Mouse (Mus musculus) thymus, adult 2 months (tissue): ENCODE results near the gene Slc22a17. TPM values are rescaled to one million over a fixed set of nuclear protein-coding genes. Genes with fewer than 3 reads are reported as not detected.

Experiments used
- DNase-seq: peaks from one replicate; pipeline ENCODE4 v3.0.0; 2021
- H3K27ac ChIP-seq: fragments of 200-500 bp; 2 replicates; pipeline ENCODE4 v1.5.1; 2012; ENCODE audit warnings: low read length, control low read depth; ENCODE audit not compliant: control insufficient read depth, insufficient read depth
- H3K27me3 ChIP-seq: fragments of 200-500 bp; 2 replicates; pipeline ENCODE4 v1.6.1; 2012; ENCODE audit warnings: mild to moderate bottlenecking, low read length, moderate library complexity, mixed read lengths; ENCODE audit not compliant: control insufficient read depth, insufficient read depth
- H3K36me3 ChIP-seq: fragments of 200-500 bp; 2 replicates; pipeline ENCODE4 v1.6.1; 2012; ENCODE audit warnings: mild to moderate bottlenecking, low read length, moderate library complexity; ENCODE audit not compliant: control insufficient read depth, insufficient read depth
- H3K4me1 ChIP-seq: fragments of 200-500 bp; replicated peaks from 2 replicates; pipeline ENCODE4 v1.6.1; 2012; ENCODE audit warnings: low read length; ENCODE audit not compliant: control insufficient read depth, insufficient read depth
- H3K4me3 ChIP-seq: fragments of 200-500 bp; 2 replicates; pipeline ENCODE4 v1.5.1; 2012; ENCODE audit warnings: mild to moderate bottlenecking, low read length, control low read depth, moderate library complexity; ENCODE audit not compliant: control insufficient read depth, insufficient read depth
- CTCF ChIP-seq: fragments of 200-500 bp; IDR thresholded peaks from 2 replicates; pipeline ENCODE4 v1.5.1; 2012; ENCODE audit warnings: mild to moderate bottlenecking, control low read depth, low read length, moderate library complexity, borderline replicate concordance; ENCODE audit not compliant: control insufficient read depth, poor library complexity, insufficient read depth; ENCODE audit errors: extremely low read depth
- POLR2A ChIP-seq: fragments of 200-500 bp; IDR thresholded peaks from 2 replicates; pipeline ENCODE4 v1.6.1; 2012; ENCODE audit warnings: mild to moderate bottlenecking, low read length, control low read depth, moderate library complexity; ENCODE audit not compliant: control insufficient read depth, poor library complexity, insufficient read depth; ENCODE audit errors: extremely low read depth
- WGBS: fragments of 180-500 bp; shearing (Covaris S2); methylation state at CpG from one replicate; pipeline ENCODE4 v1.1.7; 2018; 5-methylcytosine and 5-hydroxymethylcytosine counted together
- polyA plus RNA-seq: library from polyadenylated mRNA; depleted of rRNA; stranded (reverse); fragments of >200 nt; gene quantifications from 2 replicates; pipeline ENCODE4 v1.2.3, GENCODE M21; 2012; rRNA removed

Slc22a17 gene
- polyA plus RNA-seq, 1 experiment: 29.9 TPM

DNA sequence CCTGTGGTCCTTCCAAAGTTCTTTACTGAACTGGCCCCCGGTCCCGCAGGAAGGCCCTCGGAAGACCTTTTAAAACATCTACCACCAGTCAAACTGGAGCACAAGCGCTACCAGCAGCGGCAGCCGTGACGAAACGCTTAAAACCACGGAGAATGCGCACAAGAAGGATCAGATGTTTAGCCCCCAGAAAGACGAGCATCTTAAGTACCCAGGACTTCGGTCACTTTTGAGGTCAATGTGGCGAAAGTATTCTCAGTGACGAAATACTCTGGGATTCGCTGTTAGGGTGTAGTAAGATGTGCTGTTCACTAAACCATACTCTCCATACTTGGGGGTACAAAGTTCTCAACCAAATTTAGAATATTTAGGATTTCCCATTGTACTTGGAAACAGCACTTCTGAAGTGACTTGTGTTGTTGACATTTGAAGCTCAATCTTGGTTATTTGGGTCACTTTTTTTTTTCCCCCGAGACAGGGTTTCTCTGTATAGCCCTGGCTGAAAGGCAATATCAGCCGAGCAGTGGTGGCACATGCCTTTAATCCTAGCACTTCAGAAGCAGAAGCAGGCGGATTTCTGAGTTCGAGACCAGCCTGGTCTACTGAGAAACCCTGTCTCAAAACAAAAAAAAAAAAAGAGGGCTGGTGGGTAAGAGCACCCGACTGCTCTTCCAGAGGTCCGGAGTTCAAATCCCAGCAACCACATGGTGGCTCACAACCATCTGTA, 48.5 kb downstream of the Slc22a17 start:
- WGBS: 12% methylated on average over 21 of the region's 21 CpGs
- H3K36me3 ChIP-seq: no peaks in the 10 kb centered on the region
- H3K27me3 ChIP-seq: no peaks in the 10 kb centered on the region
- 0 out of 2 replicates have a peak, but pooled peaks cover 9% of the 10 kb centered on the region for H3K4me1 ChIP-seq
- no peak for TF ChIP-seq CTCF
- no peak for TF ChIP-seq POLR2A
- peak overlapping the region; percentile 63 for H3K4me3 ChIP-seq
- DNase-seq: no peak
- H3K27ac ChIP-seq: no peak overlapping the region

DNA sequence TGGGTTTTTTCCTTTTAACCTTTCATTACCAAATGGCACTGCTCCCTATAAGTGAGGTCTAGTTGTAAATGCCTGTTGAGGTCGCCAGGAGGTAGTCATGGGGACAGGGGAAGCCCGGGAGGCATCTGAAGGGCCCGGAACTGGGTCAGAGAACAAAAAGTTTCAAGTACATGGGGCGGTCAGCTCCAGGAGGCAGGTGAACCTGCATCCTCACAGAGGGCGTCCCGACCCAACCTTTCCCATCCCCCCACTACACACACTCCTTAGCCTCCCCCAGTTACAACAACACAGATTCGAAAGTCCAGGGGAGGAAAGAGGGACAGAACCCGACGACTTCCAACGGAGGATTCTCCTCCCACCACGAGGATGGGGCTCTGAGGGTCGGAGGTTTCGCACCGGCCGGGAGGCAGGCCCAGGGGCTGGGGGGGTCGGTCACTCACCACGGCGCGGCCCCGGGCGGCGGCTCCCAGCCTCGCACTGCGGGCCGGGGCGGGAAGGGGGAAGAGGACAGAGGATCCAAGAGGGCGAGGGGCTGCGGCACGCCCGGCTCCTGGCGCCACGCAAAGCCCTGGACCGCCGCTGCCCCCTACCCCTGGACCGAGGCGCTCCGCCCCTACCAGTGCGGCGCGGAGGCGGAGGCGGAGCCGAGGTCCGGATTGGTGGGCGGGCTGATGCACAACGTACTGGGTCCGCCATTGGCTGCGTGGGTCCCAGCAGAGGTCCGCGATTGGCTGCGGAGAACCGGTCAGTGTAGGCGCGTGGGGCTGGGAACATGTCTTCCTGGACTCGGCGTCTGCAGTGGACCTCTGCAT, 49.2 kb downstream of the Slc22a17 start:
- no peak for TF ChIP-seq POLR2A
- no peak for TF ChIP-seq CTCF
- H3K36me3 ChIP-seq: no peaks in the 10 kb centered on the region
- DNase-seq: peak; percentile 85
- WGBS: under 1% methylated on average over 56 of the region's 56 CpGs
- H3K27me3 ChIP-seq: no peaks in the 10 kb centered on the region
- peak overlapping the region; percentile 63 for H3K4me3 ChIP-seq
- 0 out of 2 replicates have a peak, but pooled peaks cover 9% of the 10 kb centered on the region for H3K4me1 ChIP-seq
- no peak overlapping the region for H3K27ac ChIP-seq

DNA sequence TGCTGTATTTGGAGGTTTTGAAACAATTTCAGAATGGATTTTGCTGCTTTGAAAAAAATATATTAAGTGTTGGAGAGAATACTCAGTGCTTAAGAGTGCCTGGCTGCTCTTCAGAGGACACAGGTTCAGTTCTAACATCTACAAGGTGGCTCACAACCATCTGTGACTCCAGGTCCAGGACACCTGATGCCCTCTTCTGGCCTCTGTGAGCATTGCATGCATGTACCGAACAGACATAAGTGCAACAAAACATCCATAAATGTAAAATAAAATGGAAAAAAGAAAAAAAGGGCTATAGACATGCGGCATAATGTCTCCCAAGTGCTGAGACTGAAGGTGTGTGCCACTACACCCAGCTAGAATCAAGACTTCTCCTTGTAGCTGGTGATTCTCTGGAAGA, 52.4 kb downstream of the Slc22a17 start:
- Histone ChIP-seq H3K27ac (no peak overlapping the region), H3K4me1 (0 out of 2 replicates have a peak, but pooled peaks cover 7% of the 10 kb centered on the region), H3K27me3 (no peaks in the 10 kb centered on the region), H3K4me3 (no peak overlapping the region), H3K36me3 (no peaks in the 10 kb centered on the region)
- peak; percentile 69 for DNase-seq
- WGBS: 33% methylated on average over 2 of the region's 2 CpGs
- TF ChIP-seq CTCF (no peak), POLR2A (no peak)

DNA sequence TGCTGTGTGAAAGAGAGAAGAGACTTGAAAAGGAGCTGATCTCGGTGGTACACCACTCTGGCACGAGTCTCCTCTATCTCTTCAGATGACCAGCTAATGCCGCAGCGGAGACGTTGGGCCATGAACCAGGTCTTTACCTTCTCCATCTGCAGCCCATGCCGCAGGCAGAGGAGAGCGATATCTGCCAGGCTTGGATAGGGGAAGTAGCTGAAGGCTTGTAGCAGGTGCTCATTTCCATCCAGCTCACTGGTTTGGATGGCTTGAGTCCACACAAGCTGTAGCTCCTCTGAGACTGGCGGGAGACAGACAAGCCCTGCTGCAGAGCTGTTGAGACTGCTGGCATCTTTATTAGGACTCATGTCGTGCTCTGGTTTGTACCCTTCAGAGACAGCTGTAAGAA, 55.0 kb downstream of the Slc22a17 start:
- 97% methylated on average over 9 of the region's 9 CpGs for WGBS
- Histone ChIP-seq H3K4me1 (no peaks in the 10 kb centered on the region), H3K36me3 (no peaks in the 10 kb centered on the region), H3K27me3 (no peaks in the 10 kb centered on the region), H3K4me3 (no peak overlapping the region), H3K27ac (no peak overlapping the region)
- DNase-seq: no peak
- TF ChIP-seq POLR2A: no peak
- TF ChIP-seq CTCF: no peak

DNA sequence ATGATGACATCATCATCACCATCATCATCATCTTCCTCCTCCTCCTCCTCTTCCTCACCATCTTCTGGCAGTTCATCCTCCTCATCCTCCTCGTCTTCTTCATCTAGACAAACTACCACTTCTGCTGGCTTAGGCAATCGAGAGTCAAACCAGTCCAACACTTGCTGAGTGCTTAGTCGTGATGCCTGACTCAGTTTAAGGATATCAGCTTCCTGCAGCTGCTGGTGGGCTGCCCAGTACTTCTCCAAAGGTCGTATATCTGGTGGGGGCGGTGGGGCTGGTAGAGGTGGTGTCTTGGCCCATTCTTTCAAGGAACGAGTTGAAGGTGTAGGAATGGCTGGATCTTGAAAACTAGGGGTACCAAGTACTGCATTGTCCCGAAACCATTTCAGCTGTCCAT, 56.2 kb downstream of the Slc22a17 start:
- Histone ChIP-seq H3K27ac (no peak overlapping the region), H3K4me1 (no peaks in the 10 kb centered on the region), H3K27me3 (no peaks in the 10 kb centered on the region), H3K4me3 (no peak overlapping the region), H3K36me3 (no peaks in the 10 kb centered on the region)
- WGBS: 83% methylated on average over 7 of the region's 7 CpGs
- DNase-seq: no peak
- no peak for TF ChIP-seq CTCF
- TF ChIP-seq POLR2A: no peak

Other genes starting within 250 kb of the Slc22a17 start
- gene 1700123O20Rik, start 226.9 kb downstream of the Slc22a17 start, polyA plus RNA-seq: 80.2 and 92.8 TPM in 2 replicates
- gene Acin1, start 226.2 kb downstream of the Slc22a17 start, polyA plus RNA-seq: 238 and 263 TPM in 2 replicates
- 0.09 and 0.14 TPM in 2 replicates for gene Gm29776, start 214.3 kb downstream of the Slc22a17 start, polyA plus RNA-seq
- 2.1 and 2.7 TPM in 2 replicates for gene Cebpe, start 201.0 kb downstream of the Slc22a17 start, polyA plus RNA-seq
- 10.0 and 11.6 TPM in 2 replicates for gene Slc7a8, start 131.2 kb downstream of the Slc22a17 start, polyA plus RNA-seq
- gene Rnf212b, start 99.0 kb downstream of the Slc22a17 start, polyA plus RNA-seq: 0.15 TPM in 1 of 2 replicates, not detected in the other
- 4.7 and 5.9 TPM in 2 replicates for gene Homez, start 42.2 kb downstream of the Slc22a17 start, polyA plus RNA-seq
- gene Ppp1r3e, start 35.6 kb downstream of the Slc22a17 start, polyA plus RNA-seq: 14.3 and 18.2 TPM in 2 replicates
- gene Bcl2l2, start 29.8 kb downstream of the Slc22a17 start, polyA plus RNA-seq: 21.4 and 23.5 TPM in 2 replicates
- gene Gm20521, start 29.7 kb downstream of the Slc22a17 start, polyA plus RNA-seq: 0.28 and 1.9 TPM in 2 replicates
- gene Pabpn1, start 20.6 kb downstream of the Slc22a17 start, polyA plus RNA-seq: 190 and 219 TPM in 2 replicates
- gene Efs, start 13.0 kb upstream of the Slc22a17 start, polyA plus RNA-seq: 20.0 and 25.0 TPM in 2 replicates
- gene Il25, start 19.6 kb upstream of the Slc22a17 start, polyA plus RNA-seq: 0.11 and 0.50 TPM in 2 replicates
- 0.67 and 0.92 TPM in 2 replicates for gene Cmtm5, start 23.1 kb upstream of the Slc22a17 start, polyA plus RNA-seq
- 13.4 and 159 TPM in 2 replicates for gene Myh6, start 53.8 kb upstream of the Slc22a17 start, polyA plus RNA-seq
- gene Gm17428, start 63.8 kb upstream of the Slc22a17 start, polyA plus RNA-seq: not detected in 2 replicates
- 0.23 and 0.96 TPM in 2 replicates for gene Myh7, start 81.5 kb upstream of the Slc22a17 start, polyA plus RNA-seq
- 24.6 and 31.0 TPM in 2 replicates for gene Ngdn, start 102.3 kb upstream of the Slc22a17 start, polyA plus RNA-seq
- 6.3 and 6.6 TPM in 2 replicates for gene Zfhx2, start 179.2 kb upstream of the Slc22a17 start, polyA plus RNA-seq
- gene Thtpa, start 181.7 kb upstream of the Slc22a17 start, polyA plus RNA-seq: 6.0 and 6.1 TPM in 2 replicates
- 91.5 and 94.5 TPM in 2 replicates for gene Ap1g2, start 193.5 kb upstream of the Slc22a17 start, polyA plus RNA-seq
- gene Jph4, start 203.8 kb upstream of the Slc22a17 start, polyA plus RNA-seq: 0.37 and 0.51 TPM in 2 replicates